Mouse (Mus musculus): ENCODE results near the gene Ppp1r1a. TPM values are rescaled to one million over a fixed set of nuclear protein-coding genes. Genes with fewer than 3 reads are reported as not detected.

Ppp1r1a gene
- polyA plus RNA-seq, 1 experiment from 2014 or later, result 10.3 TPM

DNA sequence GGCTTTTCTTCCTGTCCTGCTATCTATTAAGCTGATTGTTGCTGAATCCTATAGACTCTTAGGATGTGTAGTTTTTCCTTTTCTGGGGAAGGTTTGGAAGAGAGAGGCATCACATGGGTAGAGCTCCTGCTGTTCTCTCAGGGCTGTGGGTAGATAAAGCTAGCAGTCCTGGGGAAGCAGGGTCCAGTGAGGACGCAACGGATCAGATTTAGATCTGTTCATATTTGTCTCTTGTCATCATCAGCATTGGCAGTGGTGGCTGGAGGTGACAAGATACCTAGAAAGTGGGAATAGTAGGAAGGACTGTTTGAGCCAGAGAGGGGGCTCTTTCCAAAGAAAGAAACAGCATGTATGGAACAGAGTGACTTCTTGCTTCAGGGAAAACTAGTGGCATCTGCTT, 2.8 kb downstream of the Ppp1r1a start:
- H3K36me3 ChIP-seq, result no peaks in the 10 kb centered on the region
- H3K4me1 ChIP-seq (replicated peaks), result peaks cover 14% of the 10 kb centered on the region
- H3K27me3 ChIP-seq (replicated peaks), result peaks cover 24% of the 10 kb centered on the region
- no peak overlapping the region for H3K27ac ChIP-seq
- no peak overlapping the region for H3K4me3 ChIP-seq (replicated peaks)
- 90% methylated on average over 2 of the region's 2 CpGs for WGBS
- no peaks in the 10 kb centered on the region for H3K9me3 ChIP-seq
- no peak for ATAC-seq
- no peak overlapping the region for H3K4me2 ChIP-seq (replicated peaks)
- no peak overlapping the region for H3K9ac ChIP-seq

DNA sequence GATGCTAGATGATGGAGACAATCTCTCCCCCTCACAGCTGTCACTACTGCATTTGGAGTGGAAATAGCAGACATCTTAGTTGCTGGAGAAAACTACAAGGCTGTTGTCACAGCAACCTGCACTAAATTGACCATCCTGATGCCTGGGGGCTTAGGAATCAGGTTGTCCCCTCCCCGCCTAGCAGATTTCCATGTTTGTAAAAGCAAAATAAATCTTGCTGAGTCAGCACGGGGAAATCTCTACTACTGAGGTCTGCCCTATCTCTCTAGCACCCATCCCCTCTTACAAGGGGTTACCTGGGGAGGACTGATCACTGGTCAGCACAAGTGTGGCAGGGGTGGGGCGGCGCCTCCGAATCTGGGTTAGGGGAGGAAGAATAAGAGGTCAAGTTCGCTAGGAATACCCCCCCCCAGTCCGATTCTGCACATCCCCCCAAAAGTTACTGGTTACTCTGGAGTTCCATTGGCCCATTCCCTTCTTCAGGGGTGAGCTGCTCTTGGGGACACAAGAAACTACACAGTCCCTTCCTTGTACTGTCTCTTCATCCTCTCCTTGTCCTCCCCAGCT, 3.7 kb downstream of the Ppp1r1a start:
- Histone ChIP-seq H3K4me2 (replicated peaks) (no peak overlapping the region), H3K9ac (no peak overlapping the region), H3K27me3 (replicated peaks) (peaks cover 24% of the 10 kb centered on the region), H3K4me3 (replicated peaks) (no peak overlapping the region), H3K4me1 (replicated peaks) (peaks cover 16% of the 10 kb centered on the region), H3K36me3 (no peaks in the 10 kb centered on the region), H3K9me3 (no peaks in the 10 kb centered on the region), H3K27ac (no peak overlapping the region)
- 79% methylated on average over 7 of the region's 7 CpGs for whole genome bisulfite sequencing
- ATAC-seq, result no peak

DNA sequence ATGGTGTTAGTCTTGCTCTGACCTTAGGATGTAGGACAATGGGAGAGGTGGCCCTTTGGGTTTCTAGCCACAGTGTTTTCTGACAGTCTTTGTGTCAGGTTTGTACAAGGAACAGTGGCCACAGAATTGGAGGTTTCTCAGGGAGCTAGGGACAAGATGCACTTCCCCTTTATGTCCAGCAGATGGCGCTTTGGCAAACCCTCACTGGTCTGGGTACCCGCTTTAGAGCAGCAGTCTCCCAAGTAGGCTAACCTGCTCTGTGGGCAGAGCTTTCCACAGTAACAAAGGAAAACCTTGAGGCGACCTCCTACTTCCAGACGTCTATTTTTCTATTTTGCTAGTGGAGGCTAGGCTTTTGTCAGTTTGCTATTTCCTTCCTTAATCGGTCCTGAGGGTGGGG, 7.4 kb downstream of the Ppp1r1a start:
- Histone ChIP-seq H3K9me3 (no peaks in the 10 kb centered on the region), H3K4me3 (replicated peaks) (no peak overlapping the region), H3K27me3 (replicated peaks) (peaks cover 6% of the 10 kb centered on the region; the same call in 1 of the 2 replicates), H3K9ac (no peak overlapping the region), H3K27ac (no peak overlapping the region), H3K4me1 (replicated peaks) (0 out of 2 replicates have a peak, but pooled peaks cover 3% of the 10 kb centered on the region), H3K4me2 (replicated peaks) (no peak overlapping the region), H3K36me3 (no peaks in the 10 kb centered on the region)
- 10% methylated on average over 5 of the region's 5 CpGs for WGBS
- peak; percentile 82 for ATAC-seq

DNA sequence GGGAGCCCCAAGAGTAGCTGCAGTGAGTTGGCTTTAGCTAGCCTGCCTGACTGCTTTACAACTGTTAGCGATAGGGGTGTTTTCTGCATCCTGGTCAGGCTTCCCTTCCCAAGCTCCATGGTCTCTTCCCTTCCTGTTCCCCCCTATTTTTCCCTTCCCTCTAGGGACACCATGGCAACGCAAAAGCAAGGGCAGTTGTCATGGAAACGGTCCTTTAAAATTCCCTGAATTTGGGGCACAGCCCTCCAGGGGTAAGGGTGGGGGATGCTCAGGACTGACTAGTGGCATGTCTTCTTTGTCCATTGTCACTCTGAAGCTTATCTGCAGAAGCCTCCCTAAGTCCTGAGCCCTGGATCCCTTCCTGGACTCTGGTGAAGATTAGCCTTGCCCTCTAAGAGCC, 14.6 kb downstream of the Ppp1r1a start:
- Histone ChIP-seq H3K9me3 (no peaks in the 10 kb centered on the region), H3K27me3 (replicated peaks) (no peaks in the 10 kb centered on the region), H3K36me3 (no peaks in the 10 kb centered on the region), H3K4me2 (replicated peaks) (no peak overlapping the region), H3K9ac (no peak overlapping the region), H3K27ac (no peak overlapping the region), H3K4me1 (replicated peaks) (no peaks in the 10 kb centered on the region; the same call in 1 of the 2 replicates), H3K4me3 (replicated peaks) (no peak overlapping the region)
- peak; percentile 44; the same call in 1 of the 2 replicates for ATAC-seq
- WGBS, result 61% methylated on average over 3 of the region's 3 CpGs

DNA sequence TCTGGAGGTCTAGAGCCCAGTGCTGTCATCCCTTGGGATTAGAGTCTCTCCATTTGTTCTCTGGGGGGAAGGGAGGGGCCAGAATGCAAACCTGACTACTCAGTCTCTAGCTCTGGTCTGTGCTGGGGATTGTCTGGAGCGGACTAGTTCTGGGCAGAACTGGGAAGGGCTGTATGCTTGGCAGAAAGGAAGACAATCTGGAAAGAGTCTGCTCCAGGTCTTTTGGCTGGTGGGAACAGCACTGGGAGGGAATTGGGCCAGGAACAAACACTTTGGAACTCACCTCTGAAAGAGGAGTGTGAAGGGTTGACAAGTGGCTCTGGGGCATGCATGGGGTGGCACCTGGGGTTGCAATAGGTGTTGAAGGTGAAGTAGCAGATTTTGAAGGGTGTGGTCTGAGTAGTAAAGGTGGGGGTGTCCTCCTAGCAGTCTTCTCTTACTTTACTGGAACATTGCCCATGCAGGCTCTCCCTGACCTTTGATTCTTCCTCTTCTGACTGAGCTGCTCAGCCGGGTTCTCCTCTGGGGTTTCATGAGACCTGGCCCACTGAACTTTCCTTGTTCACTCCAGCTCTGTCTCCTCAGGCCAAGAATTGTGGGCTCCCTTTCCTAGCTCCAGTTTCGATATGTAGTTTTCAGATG, 15.2 kb downstream of the Ppp1r1a start:
- H3K9me3 ChIP-seq, result no peaks in the 10 kb centered on the region
- no peak overlapping the region for H3K9ac ChIP-seq
- H3K27me3 ChIP-seq (replicated peaks), result no peaks in the 10 kb centered on the region
- no peak overlapping the region for H3K27ac ChIP-seq
- no peak overlapping the region for H3K4me2 ChIP-seq (replicated peaks)
- H3K4me3 ChIP-seq (replicated peaks), result no peak overlapping the region
- 66% methylated on average over 3 of the region's 3 CpGs for WGBS
- ATAC-seq, result peak; percentile 83
- no peaks in the 10 kb centered on the region for H3K36me3 ChIP-seq
- no peaks in the 10 kb centered on the region; the same call in 1 of the 2 replicates for H3K4me1 ChIP-seq (replicated peaks)

DNA sequence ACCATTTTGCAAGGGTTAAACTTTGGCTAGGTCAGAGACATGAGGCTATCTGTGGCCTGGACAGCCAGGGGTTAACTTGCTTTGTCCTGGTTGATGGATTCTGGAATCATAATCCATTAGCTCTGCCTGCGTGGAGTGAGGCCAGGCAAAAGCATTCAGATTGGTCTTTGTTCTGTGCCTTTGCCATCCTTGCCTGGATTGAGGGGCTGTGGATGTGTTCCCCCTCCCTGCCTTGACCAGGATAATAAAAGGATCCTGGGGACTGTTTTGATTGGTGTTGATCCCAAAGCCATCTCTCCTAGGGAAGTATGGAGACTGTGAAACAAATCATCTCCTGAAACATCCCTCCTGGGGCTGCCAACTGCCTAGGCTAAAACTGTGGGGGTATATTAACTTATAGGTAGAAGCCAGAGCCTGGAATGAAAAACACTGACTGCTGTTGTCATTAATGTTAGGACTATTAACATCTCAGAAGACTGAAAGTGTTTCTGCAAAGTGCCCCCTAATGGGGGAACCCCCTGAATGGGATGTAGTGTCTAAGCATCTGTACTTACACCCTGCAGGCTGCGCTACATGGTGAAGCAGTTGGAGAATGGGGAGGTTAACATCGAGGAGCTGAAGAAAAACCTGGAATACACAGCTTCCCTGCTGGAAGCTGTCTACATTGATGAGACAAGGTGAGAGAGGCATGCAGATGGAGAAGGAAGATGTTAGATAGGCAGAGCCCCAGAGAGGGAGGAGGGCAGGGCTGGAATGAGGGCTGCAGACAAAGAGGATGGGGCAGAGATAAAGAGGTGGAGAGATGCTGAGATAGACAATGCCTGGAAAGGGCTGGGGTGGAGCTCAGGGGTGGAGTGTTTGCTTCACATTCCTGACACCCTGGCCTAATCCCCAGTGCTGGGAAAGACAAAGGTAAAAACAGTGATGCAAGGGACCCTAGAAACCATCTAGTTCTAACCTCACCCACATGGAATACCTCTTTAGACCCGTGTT, 18.1 kb downstream of the Ppp1r1a start:
- no peak overlapping the region for H3K27ac ChIP-seq
- 37% methylated on average over 4 of the region's 4 CpGs for WGBS

DNA sequence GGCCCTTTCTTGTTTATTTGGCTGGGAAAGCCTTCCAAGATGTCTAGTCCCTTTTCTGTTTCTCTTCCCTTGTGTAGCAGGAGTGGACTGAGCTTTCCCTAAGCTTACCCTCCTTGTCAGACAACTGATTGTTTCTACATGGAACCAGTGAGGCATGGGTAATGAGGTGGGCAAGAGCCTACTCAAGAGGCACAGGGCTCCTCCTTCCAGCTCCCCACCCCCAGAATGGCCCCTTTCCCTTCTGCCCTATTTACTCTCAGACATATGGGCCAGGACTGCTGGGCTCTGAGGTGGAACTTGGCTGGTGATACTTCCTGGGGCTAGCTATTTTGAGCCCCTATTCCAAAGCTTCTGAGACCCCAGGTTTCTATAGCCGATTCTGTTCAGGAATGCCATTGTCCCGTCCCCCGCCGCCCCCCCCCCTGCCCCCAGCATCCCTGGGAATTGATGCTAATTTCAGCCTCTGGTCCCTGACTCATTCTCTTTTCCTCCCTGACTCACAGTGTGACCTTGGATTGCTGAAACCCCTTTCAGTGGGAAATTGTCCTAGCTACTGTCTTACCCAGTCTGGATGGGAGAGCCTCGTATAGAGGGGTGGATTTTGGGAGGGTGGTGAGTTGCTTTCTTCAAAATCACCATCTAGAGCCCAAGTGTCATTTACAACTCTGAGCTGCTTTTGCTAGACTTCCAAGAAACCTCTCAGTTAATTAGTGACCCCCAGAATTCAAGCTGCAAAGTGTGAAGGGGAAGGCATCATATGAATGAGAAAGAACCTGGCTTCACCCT, 19.0 kb downstream of the Ppp1r1a start:
- no peak for ATAC-seq
- WGBS, result 19% methylated on average over 5 of the region's 5 CpGs
- Histone ChIP-seq H3K9ac (no peak overlapping the region), H3K4me1 (replicated peaks) (peaks cover 11% of the 10 kb centered on the region; the same call in 1 of the 2 replicates), H3K4me3 (replicated peaks) (no peak overlapping the region), H3K27me3 (replicated peaks) (no peaks in the 10 kb centered on the region), H3K9me3 (no peaks in the 10 kb centered on the region), H3K27ac (0 out of 2 replicates have a peak overlapping the region, but pooled peaks have one; percentile 32), H3K36me3 (no peaks in the 10 kb centered on the region), H3K4me2 (replicated peaks) (no peak overlapping the region)

More for the DNA sequence above, 18.1 kb downstream of the Ppp1r1a start:
- no peak for ATAC-seq
- H3K4me1 ChIP-seq (replicated peaks), result peaks cover 4% of the 10 kb centered on the region; the same call in 1 of the 2 replicates
- H3K4me3 ChIP-seq (replicated peaks), result no peak overlapping the region
- H3K9me3 ChIP-seq, result no peaks in the 10 kb centered on the region
- no peak overlapping the region for H3K4me2 ChIP-seq (replicated peaks)
- H3K27me3 ChIP-seq (replicated peaks), result no peaks in the 10 kb centered on the region
- no peaks in the 10 kb centered on the region for H3K36me3 ChIP-seq
- no peak overlapping the region for H3K9ac ChIP-seq

DNA sequence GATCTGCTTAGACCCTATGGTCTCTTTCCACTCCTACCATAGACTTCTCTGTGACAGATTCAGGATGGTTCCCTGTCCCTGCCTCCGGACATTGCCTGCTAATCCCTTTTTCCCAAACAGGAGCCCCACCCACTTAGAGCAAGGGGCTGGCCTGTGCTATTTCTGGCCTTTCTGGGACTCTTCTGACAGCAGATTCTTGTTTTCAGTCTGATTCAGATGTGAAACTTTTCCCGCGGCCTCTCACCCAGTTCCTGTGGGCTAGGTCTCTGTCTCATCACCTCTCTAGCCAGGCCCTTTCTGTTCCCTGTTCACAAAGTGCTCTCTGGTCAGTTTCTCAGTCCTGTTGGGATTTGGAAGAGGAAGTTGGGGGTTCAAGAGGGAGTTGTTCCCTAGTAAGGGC, 22.9 kb downstream of the Ppp1r1a start:
- ATAC-seq, result no peak
- H3K9ac ChIP-seq, result no peak overlapping the region
- no peaks in the 10 kb centered on the region for H3K9me3 ChIP-seq
- WGBS, result 47% methylated on average over 3 of the region's 3 CpGs
- H3K27me3 ChIP-seq (replicated peaks), result no peaks in the 10 kb centered on the region
- H3K27ac ChIP-seq, result no peak overlapping the region
- H3K36me3 ChIP-seq, result no peaks in the 10 kb centered on the region
- H3K4me3 ChIP-seq (replicated peaks), result no peak overlapping the region
- H3K4me2 ChIP-seq (replicated peaks), result peak overlapping the region; percentile 65; the same call in 1 of the 2 replicates
- H3K4me1 ChIP-seq (replicated peaks), result peaks cover 16% of the 10 kb centered on the region; the same call in 1 of the 2 replicates

DNA sequence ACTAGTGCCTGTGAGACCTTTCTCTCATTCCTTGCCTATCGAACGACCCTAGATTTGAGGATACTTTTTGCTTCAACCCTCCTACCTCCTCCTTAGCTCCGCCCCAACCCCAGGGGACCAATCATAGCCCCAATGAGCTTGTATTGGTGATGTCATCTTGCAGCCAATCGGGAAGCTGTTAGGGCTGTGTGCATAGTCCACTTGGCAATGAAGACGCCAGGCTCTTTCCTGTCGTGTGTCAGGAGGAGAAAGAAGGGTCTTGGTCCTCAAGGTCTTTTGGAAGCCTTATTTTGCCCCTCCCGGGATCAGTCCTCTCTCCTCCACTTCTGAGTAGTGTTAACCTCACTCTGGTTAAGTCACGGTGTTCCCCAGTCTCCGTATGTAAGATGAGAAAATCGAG, 23.7 kb downstream of the Ppp1r1a start:
- Histone ChIP-seq H3K4me1 (replicated peaks) (peaks cover 16% of the 10 kb centered on the region; the same call in 1 of the 2 replicates), H3K27ac (no peak overlapping the region), H3K9me3 (no peaks in the 10 kb centered on the region), H3K36me3 (no peaks in the 10 kb centered on the region), H3K9ac (no peak overlapping the region), H3K4me2 (replicated peaks) (peak overlapping the region; percentile 65), H3K27me3 (replicated peaks) (no peaks in the 10 kb centered on the region), H3K4me3 (replicated peaks) (peak overlapping the region; percentile 30)
- 1% methylated on average over 10 of the region's 10 CpGs for WGBS
- ATAC-seq, result peak; percentile 96

DNA sequence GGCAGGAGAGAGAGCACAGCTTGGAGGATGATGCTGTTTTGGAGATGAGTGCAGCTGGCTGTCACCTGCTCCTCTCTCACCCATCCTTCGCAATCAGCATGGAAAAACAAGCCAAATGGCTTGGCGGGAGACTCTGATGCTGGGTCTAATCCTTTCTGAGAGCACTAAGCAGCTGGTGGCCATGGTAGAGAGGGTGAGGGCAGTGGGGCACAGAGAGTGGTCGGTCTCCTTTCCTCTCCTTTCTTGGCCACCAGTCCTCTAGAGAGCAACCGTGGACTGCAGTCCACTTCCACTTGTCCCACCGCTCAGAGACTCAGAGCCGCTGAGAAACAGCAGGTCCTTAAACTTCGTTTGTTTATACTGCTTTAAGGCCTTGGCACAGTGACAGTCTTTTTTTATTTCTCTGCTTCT, 24.2 kb downstream of the Ppp1r1a start:
- Histone ChIP-seq H3K4me2 (replicated peaks) (peak overlapping the region; percentile 65), H3K36me3 (no peaks in the 10 kb centered on the region), H3K27ac (peak overlapping the region; percentile 34; the same call in 1 of the 2 replicates), H3K9ac (no peak overlapping the region), H3K27me3 (replicated peaks) (no peaks in the 10 kb centered on the region), H3K4me1 (replicated peaks) (peaks cover 16% of the 10 kb centered on the region; the same call in 1 of the 2 replicates), H3K4me3 (replicated peaks) (peak overlapping the region; percentile 30; the same call in 1 of the 2 replicates), H3K9me3 (no peaks in the 10 kb centered on the region)
- peak; percentile 71 for ATAC-seq
- 9% methylated on average over 7 of the region's 7 CpGs for WGBS

DNA sequence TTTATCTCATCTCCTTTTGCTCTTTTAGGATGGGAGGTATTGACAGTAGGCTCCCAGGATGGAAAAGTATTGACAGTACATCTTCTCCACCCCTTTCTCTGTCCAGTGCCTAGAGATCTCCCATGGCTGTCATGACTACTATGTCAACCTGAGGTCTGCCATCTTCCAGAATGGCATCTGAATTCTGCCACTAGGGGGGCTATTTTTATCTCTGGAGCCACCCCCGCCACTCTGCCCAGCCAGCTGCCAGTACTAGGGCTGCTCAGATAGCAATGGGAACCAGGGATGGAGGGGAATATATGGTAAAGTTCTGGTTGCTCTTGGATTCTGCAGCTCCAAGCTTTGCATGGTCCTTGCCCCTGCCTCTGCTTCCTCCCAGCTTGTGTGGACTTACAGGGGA, 26.2 kb downstream of the Ppp1r1a start:
- H3K9me3 ChIP-seq, result no peaks in the 10 kb centered on the region
- no peak overlapping the region for H3K9ac ChIP-seq
- H3K36me3 ChIP-seq, result no peaks in the 10 kb centered on the region
- H3K4me1 ChIP-seq (replicated peaks), result peaks cover 16% of the 10 kb centered on the region; the same call in 1 of the 2 replicates
- H3K4me3 ChIP-seq (replicated peaks), result no peak overlapping the region
- WGBS, result 47% methylated on average over 1 of the region's 1 CpGs
- no peak overlapping the region for H3K4me2 ChIP-seq (replicated peaks)
- H3K27me3 ChIP-seq (replicated peaks), result 0 out of 2 replicates have a peak, but pooled peaks cover 2% of the 10 kb centered on the region
- ATAC-seq, result no peak
- no peak overlapping the region for H3K27ac ChIP-seq
